Mouse (Mus musculus) CD8-positive naive resting alpha-beta T cell, adult 2 months (primary cell): ENCODE data around the gene Snapc2.
A peak's percentile ranks its signal among the peaks of the same experiment; 100 is the strongest.
"Not testable (repeated sequence)": the region's sequence is repeated elsewhere in the genome, so short reads cannot be mapped to it uniquely, and the experiment has no call there.

Experiments used
- DNase-seq, 2 experiments: peaks; one replicate each; pipeline ENCODE4 v3.0.0; 2022; ENCODE audit warnings: low read depth in 2 of 2, low spot score in 2 of 2

The Snapc2 gene

GRCm38 (mm10) chr8:4237814-4238433 is 15.0 kb upstream of the Snapc2 start:
- no peak for DNase-seq

- DNase-seq = peak; percentile 99 to 100
Measured at GRCm38 (mm10) chr8:4238434-4239192, 14.3 kb upstream of the Snapc2 start, which contains the start of the genes Map2k7 and Gm49320. Gene Map2k7 (plus strand): TSS chr8:4238740. Gene Gm49320 (plus strand): TSS chr8:4238865.

- no peak for DNase-seq
Measured at GRCm38 (mm10) chr8:4239193-4239890, 13.5 kb upstream of the Snapc2 start.

- DNase-seq = no peak
Measured at GRCm38 (mm10) chr8:4245061-4245460, 7.8 kb upstream of the Snapc2 start.

- DNase-seq = no peak
Measured at GRCm38 (mm10) chr8:4245737-4246136, 7.1 kb upstream of the Snapc2 start.

GRCm38 (mm10) chr8:4247241-4247640 is 5.6 kb upstream of the Snapc2 start:
- DNase-seq = no peak

GRCm38 (mm10) chr8:4247951-4248540 is 4.8 kb upstream of the Snapc2 start, which contains the start of gene Tgfbr3l:
Gene Tgfbr3l (plus strand): TSS chr8:4248214.
- no peak for DNase-seq

- DNase-seq = no peak
Measured at GRCm38 (mm10) chr8:4249213-4249612, 3.7 kb upstream of the Snapc2 start.

GRCm38 (mm10) chr8:4250306-4250970 is 2.4 kb upstream of the Snapc2 start:
- peak; percentile 82 to 84 for DNase-seq

- no peak for DNase-seq
Measured at GRCm38 (mm10) chr8:4252116-4252760, 642 bp upstream of the Snapc2 start.

- DNase-seq = no peak
Measured at GRCm38 (mm10) chr8:4254001-4254400, 1.1 kb downstream of the Snapc2 start.

- not testable (repeated sequence) for DNase-seq
Measured at GRCm38 (mm10) chr8:4255471-4255870, 2.6 kb downstream of the Snapc2 start.

GRCm38 (mm10) chr8:4256911-4257310 is 4.0 kb downstream of the Snapc2 start:
- DNase-seq = no peak

- DNase-seq = no peak
Measured at GRCm38 (mm10) chr8:4257350-4257749, 4.5 kb downstream of the Snapc2 start.

GRCm38 (mm10) chr8:4258233-4258632 is 5.4 kb downstream of the Snapc2 start:
- peak; percentile 77 to 82 for DNase-seq

- DNase-seq = peak in 1 of 2 experiments; percentile 28
Measured at GRCm38 (mm10) chr8:4258678-4259077, 5.8 kb downstream of the Snapc2 start.

GRCm38 (mm10) chr8:4259125-4259804 is 6.4 kb downstream of the Snapc2 start, which contains the start of gene Ctxn1:
Gene Ctxn1 (minus strand): TSS chr8:4259274.
- DNase-seq = peak; percentile 84 to 90

- DNase-seq = no peak
Measured at GRCm38 (mm10) chr8:4259805-4260170, 6.9 kb downstream of the Snapc2 start.

- DNase-seq = no peak
Measured at GRCm38 (mm10) chr8:4263105-4263791, 10.4 kb downstream of the Snapc2 start.
